ENCODE assay signal across 14 mouse cellular contexts in genomic region chr5:53142587-53142986, GRCm38 (mm10).
DNase-seq lines count a peak whose midpoint lies in the region; ATAC-seq lines count a peak whose summit lies in the region.
"Had no signal": no experiment of that assay in that cellular context is flagged by ENCODE, and none has a peak within 500 bp of the region (broad histone marks: within the 10 kb centered on the region; RNA-seq: fewer than 3 reads in every experiment).

No protein-coding gene starts in this region.

- peak; percentile 1; the same call in 1 of the 2 replicates for ATAC-seq in frontal cortex, adult (ENCODE audit: low TSS enrichment)
- 0 out of 2 replicates have a peak, but pooled peaks have one; percentile 14 for ATAC-seq in neutrophil, adult 5-6 weeks (ENCODE audit: extremely low read depth, insufficient number of reproducible peaks, low FRiP score, poor library complexity, severe bottlenecking)
- ATAC-seq: forebrain, embryonic 15.5 days; midbrain, embryonic 13.5 days had no signal

- no peak for DNase-seq in frontal cortex, postnatal 36 days (ENCODE audit: low spot score in 2 of 2)
- DNase-seq in right cerebral cortex, postnatal 14 days, result peak; percentile 54
- DNase-seq in right cerebral cortex, postnatal 25 days, result no peak
- DNase-seq in cerebellum, postnatal 14 days, result peak; percentile 80 to 81
- no peak for DNase-seq in kidney, postnatal 14 days
- no peak for DNase-seq in lung, postnatal 36 days
- DNase-seq: adrenal gland, postnatal 25 days; gastrocnemius, postnatal 10 days; heart, postnatal 4 days; lung, postnatal 4 days had no signal

Comparison
In these comparisons a context has a peak if more than half of its experiments do, and no peak if none do; other contexts are left out.
1. DNase-seq: peak in right cerebral cortex, postnatal 14 days (single experiment) and cerebellum, postnatal 14 days (2 of 2); none in frontal cortex, postnatal 36 days (0 of 2), right cerebral cortex, postnatal 25 days (single experiment), kidney, postnatal 14 days (single experiment) and lung, postnatal 36 days (single experiment).